Mouse (Mus musculus): ENCODE data around the gene Tmem235. TPM values are rescaled to one million over a fixed set of nuclear protein-coding genes. Genes with fewer than 3 reads are reported as not detected.
A peak's percentile ranks its signal among the peaks of the same experiment; 100 is the strongest.
"Not testable (repeated sequence)": the region's sequence is repeated elsewhere in the genome, so short reads cannot be mapped to it uniquely, and the experiment has no call there.

The Tmem235 gene
- not detected in 2 replicates for polyA plus RNA-seq (2014; fragmentation: Nextera tagmentation; extraction: Ambion mirVana)

- H3K27me3 ChIP-seq (ENCODE audit: control insufficient read depth, insufficient read depth, low read length), result peaks cover 19% of the 10 kb centered on the region
- H3K4me2 ChIP-seq (ENCODE audit: low read depth, low read length), result peak within 1 kb of the TSS; percentile 25; the same call in 1 of the 2 replicates
- WGBS, result 5% methylated on average over 23 of the region's 23 CpGs
- H3K4me3 ChIP-seq (ENCODE audit: low read depth, low read length), result no peak within 1 kb of the TSS; the same call in 1 of the 2 replicates
- DNase-seq (ENCODE audit: low spot score) (peak; percentile 10), ATAC-seq (replicated peaks; ENCODE audit: insufficient number of reproducible peaks, low FRiP score, low TSS enrichment, low read depth) (no peak)
- H3K9ac ChIP-seq (replicated peaks; ENCODE audit: low read length), result peak within 1 kb of the TSS; percentile 22; the same call in 1 of the 2 replicates
- H3K27ac ChIP-seq (replicated peaks; ENCODE audit: low read depth, low read length), result no peak within 1 kb of the TSS
- H3K9me3 ChIP-seq (replicated peaks; ENCODE audit: control insufficient read depth, low read length), result no peaks in the 10 kb centered on the region
- peaks cover 9% of the 10 kb centered on the region for H3K36me3 ChIP-seq (replicated peaks; ENCODE audit: control insufficient read depth, insufficient read depth, low read depth, low read length)
- peaks cover 3% of the 10 kb centered on the region; the same call in 1 of the 2 replicates for H3K4me1 ChIP-seq (ENCODE audit: control insufficient read depth, insufficient read depth, low read length)
These were observed at the start of gene Tmem235 for GRCm38 (mm10) chr11:117860601-117861000. Gene Tmem235 (plus strand): TSS chr11:117860752.

DNA sequence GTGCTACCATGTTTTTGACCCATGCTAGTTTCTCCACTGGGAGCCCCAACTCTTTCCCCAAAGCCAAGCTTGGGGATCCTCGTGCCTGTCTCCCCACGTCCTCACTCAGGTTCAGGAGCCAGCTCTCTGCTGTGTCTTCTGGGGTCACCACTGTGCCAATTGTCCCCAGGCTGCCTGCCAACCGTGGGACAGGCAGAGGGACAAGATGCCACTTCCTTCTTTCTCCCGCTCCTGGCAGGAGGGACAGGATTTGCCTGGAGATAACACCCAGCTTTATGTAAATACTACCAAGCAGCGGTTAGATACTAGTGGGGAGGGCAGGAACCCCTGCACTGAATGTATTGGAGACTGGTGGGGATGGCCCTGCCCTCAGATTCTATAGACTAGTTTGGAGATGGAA lies 46.7 kb upstream of the Tmem235 start:
- no peak for ATAC-seq (replicated peaks; ENCODE audit: insufficient number of reproducible peaks, low FRiP score, low TSS enrichment, low read depth)
- H3K4me1 ChIP-seq (ENCODE audit: control insufficient read depth, insufficient read depth, low read length), result no peaks in the 10 kb centered on the region; the same call in 1 of the 2 replicates
- H3K36me3 ChIP-seq (replicated peaks; ENCODE audit: control insufficient read depth, insufficient read depth, low read depth, low read length), result peaks cover 7% of the 10 kb centered on the region
- no peak overlapping the region for H3K27ac ChIP-seq (replicated peaks; ENCODE audit: low read depth, low read length)
- H3K27me3 ChIP-seq (ENCODE audit: control insufficient read depth, insufficient read depth, low read length), result no peaks in the 10 kb centered on the region
- no peak overlapping the region for H3K4me3 ChIP-seq (ENCODE audit: low read depth, low read length)
- H3K9ac ChIP-seq (replicated peaks; ENCODE audit: low read length), result no peak overlapping the region
- 84% methylated on average over 5 of the region's 5 CpGs for WGBS
- DNase-seq (ENCODE audit: low spot score), result no peak
- no peak overlapping the region for H3K4me2 ChIP-seq (ENCODE audit: low read depth, low read length)
- no peaks in the 10 kb centered on the region for H3K9me3 ChIP-seq (replicated peaks; ENCODE audit: control insufficient read depth, low read length)

DNA sequence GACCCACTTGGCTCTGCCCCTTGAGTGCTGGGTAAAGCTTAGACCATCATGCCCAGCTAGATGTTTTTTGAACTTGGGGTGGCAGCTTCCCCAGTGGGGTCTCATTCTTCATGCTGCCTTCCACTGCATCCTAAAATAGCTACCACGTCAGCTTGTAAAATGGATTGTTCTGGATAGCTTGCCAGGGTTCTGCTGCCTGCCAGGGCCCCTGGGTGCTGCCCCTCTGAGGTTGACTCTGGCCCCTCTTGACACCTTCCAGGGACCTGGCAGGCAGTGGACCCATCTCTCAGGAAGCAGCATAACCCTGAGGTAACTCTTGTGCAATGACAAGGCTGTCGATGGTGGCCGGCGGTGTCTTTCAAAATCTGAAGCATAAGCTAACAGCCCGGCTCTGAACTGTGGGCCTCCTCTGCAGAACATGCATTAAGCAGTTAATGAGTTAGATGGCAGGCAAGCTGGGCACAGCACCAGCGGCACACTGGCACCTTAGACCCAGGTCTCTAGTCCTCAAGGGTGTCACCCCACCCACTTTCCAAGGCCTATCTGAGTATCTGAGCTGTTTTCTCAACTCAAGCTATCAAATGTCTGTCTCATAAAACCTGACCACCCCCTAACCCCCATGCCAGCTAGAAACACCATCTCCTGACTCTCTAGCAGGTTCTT lies 45.7 kb upstream of the Tmem235 start:
- Histone ChIP-seq H3K4me3 (ENCODE audit: low read depth, low read length) (no peak overlapping the region), H3K9me3 (replicated peaks; ENCODE audit: control insufficient read depth, low read length) (no peaks in the 10 kb centered on the region), H3K36me3 (replicated peaks; ENCODE audit: control insufficient read depth, insufficient read depth, low read depth, low read length) (peaks cover 7% of the 10 kb centered on the region), H3K27ac (replicated peaks; ENCODE audit: low read depth, low read length) (no peak overlapping the region), H3K4me2 (ENCODE audit: low read depth, low read length) (no peak overlapping the region), H3K4me1 (ENCODE audit: control insufficient read depth, insufficient read depth, low read length) (no peaks in the 10 kb centered on the region; the same call in 1 of the 2 replicates), H3K9ac (replicated peaks; ENCODE audit: low read length) (no peak overlapping the region), H3K27me3 (ENCODE audit: control insufficient read depth, insufficient read depth, low read length) (no peaks in the 10 kb centered on the region)
- 96% methylated on average over 6 of the region's 6 CpGs for WGBS
- ATAC-seq (replicated peaks; ENCODE audit: insufficient number of reproducible peaks, low FRiP score, low TSS enrichment, low read depth) (no peak), DNase-seq (ENCODE audit: low spot score) (no peak)

DNA sequence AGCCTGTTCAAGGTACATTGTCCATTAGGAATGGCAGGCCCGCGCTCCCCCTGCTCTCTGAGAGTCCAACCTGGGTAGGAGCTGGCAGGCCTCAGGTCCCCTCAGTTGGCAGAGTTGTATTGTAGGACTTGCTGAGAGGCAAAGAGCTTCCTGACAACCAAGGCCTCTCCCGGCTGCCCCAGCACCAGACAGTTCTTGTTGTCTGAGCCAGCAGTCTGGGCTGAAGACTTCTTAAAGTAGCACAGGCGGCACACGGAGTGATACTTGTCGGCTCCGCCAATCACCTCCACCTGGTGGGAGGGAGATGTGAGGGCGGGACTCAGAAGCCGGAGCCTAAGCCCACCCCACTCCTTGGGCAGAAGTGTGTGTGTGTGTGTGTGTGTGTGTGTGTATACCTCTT lies 44.7 kb upstream of the Tmem235 start:
- not testable (repeated sequence) for ATAC-seq (replicated peaks; ENCODE audit: insufficient number of reproducible peaks, low FRiP score, low TSS enrichment, low read depth); H3K4me1 ChIP-seq (ENCODE audit: control insufficient read depth, insufficient read depth, low read length); H3K27me3 ChIP-seq (ENCODE audit: control insufficient read depth, insufficient read depth, low read length); H3K9me3 ChIP-seq (replicated peaks; ENCODE audit: control insufficient read depth, low read length); H3K4me3 ChIP-seq (ENCODE audit: low read depth, low read length); DNase-seq (ENCODE audit: low spot score); H3K9ac ChIP-seq (replicated peaks; ENCODE audit: low read length); H3K36me3 ChIP-seq (replicated peaks; ENCODE audit: control insufficient read depth, insufficient read depth, low read depth, low read length); H3K27ac ChIP-seq (replicated peaks; ENCODE audit: low read depth, low read length); H3K4me2 ChIP-seq (ENCODE audit: low read depth, low read length)
- WGBS, result 89% methylated on average over 9 of the region's 9 CpGs

GRCm38 (mm10) chr11:117816389-117816996 lies 44.1 kb upstream of the Tmem235 start:
- ATAC-seq (replicated peaks; ENCODE audit: insufficient number of reproducible peaks, low FRiP score, low TSS enrichment, low read depth) (no peak), DNase-seq (ENCODE audit: low spot score) (no peak)
- H3K36me3 ChIP-seq (replicated peaks; ENCODE audit: control insufficient read depth, insufficient read depth, low read depth, low read length), result peaks cover 7% of the 10 kb centered on the region

DNA sequence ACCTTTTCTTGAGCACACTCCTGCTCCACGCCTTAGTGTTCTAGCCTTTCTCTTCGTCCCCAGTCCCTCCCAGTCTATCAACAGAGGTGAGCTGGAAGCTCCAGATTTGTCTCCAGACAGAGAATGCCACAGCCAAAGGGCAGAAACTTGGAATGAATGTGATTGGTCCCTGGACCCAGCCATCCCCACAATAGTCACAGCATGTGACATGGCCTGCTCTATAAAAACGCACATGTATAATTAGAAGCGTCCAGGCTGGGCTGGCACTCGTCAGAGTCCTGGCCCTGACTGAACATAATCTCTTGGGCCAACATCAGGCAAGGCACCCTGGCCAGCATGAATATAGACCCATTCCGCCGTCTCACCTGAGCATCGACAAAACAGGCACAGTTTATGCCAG lies 41.5 kb upstream of the Tmem235 start:
- H3K9me3 ChIP-seq (replicated peaks; ENCODE audit: control insufficient read depth, low read length), result no peaks in the 10 kb centered on the region
- ATAC-seq (replicated peaks; ENCODE audit: insufficient number of reproducible peaks, low FRiP score, low TSS enrichment, low read depth) (no peak), DNase-seq (ENCODE audit: low spot score) (no peak)
- WGBS, result 82% methylated on average over 8 of the region's 8 CpGs
- no peaks in the 10 kb centered on the region; the same call in none of the 2 replicates for H3K36me3 ChIP-seq (replicated peaks; ENCODE audit: control insufficient read depth, insufficient read depth, low read depth, low read length)
- H3K4me2 ChIP-seq (ENCODE audit: low read depth, low read length), result no peak overlapping the region
- H3K27ac ChIP-seq (replicated peaks; ENCODE audit: low read depth, low read length), result no peak overlapping the region
- no peaks in the 10 kb centered on the region for H3K4me1 ChIP-seq (ENCODE audit: control insufficient read depth, insufficient read depth, low read length)
- no peak overlapping the region for H3K9ac ChIP-seq (replicated peaks; ENCODE audit: low read length)
- no peaks in the 10 kb centered on the region for H3K27me3 ChIP-seq (ENCODE audit: control insufficient read depth, insufficient read depth, low read length)
- H3K4me3 ChIP-seq (ENCODE audit: low read depth, low read length), result no peak overlapping the region

More at GRCm38 (mm10) chr11:117816389-117816996, 44.1 kb upstream of the Tmem235 start:
- no peak overlapping the region for H3K4me3 ChIP-seq (ENCODE audit: low read depth, low read length)
- H3K4me2 ChIP-seq (ENCODE audit: low read depth, low read length), result no peak overlapping the region
- WGBS, result 91% methylated on average over 13 of the region's 13 CpGs
- no peaks in the 10 kb centered on the region for H3K4me1 ChIP-seq (ENCODE audit: control insufficient read depth, insufficient read depth, low read length)
- no peaks in the 10 kb centered on the region for H3K9me3 ChIP-seq (replicated peaks; ENCODE audit: control insufficient read depth, low read length)
- H3K27ac ChIP-seq (replicated peaks; ENCODE audit: low read depth, low read length), result no peak overlapping the region
- no peak overlapping the region for H3K9ac ChIP-seq (replicated peaks; ENCODE audit: low read length)
- no peaks in the 10 kb centered on the region for H3K27me3 ChIP-seq (ENCODE audit: control insufficient read depth, insufficient read depth, low read length)

DNA sequence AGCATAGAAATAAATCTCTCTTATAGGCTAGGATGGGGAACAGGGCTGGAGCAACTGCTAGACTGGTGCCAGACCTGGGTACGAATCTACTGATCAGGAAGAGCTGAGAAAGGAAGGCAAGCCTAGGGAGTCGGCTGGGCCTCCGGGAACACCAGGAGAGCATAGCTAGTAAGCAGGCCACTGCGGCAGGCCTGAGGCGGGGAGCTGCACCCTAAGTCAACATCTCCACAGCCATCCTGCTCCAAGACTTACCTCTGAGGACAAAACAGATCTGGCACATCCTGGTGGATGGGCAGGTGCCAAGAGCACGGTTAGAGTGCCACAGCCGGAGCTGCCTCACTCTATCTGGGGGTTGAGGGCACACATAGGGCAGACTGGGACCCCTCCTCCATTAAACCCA lies 40.4 kb upstream of the Tmem235 start:
- no peak for ATAC-seq (replicated peaks; ENCODE audit: insufficient number of reproducible peaks, low FRiP score, low TSS enrichment, low read depth)
- WGBS, result 95% methylated on average over 7 of the region's 7 CpGs
- no peaks in the 10 kb centered on the region; the same call in 1 of the 2 replicates for H3K36me3 ChIP-seq (replicated peaks; ENCODE audit: control insufficient read depth, insufficient read depth, low read depth, low read length)
- no peak for DNase-seq (ENCODE audit: low spot score)
- no peaks in the 10 kb centered on the region; the same call in 1 of the 2 replicates for H3K4me1 ChIP-seq (ENCODE audit: control insufficient read depth, insufficient read depth, low read length)
- no peaks in the 10 kb centered on the region for H3K27me3 ChIP-seq (ENCODE audit: control insufficient read depth, insufficient read depth, low read length)
- H3K9ac ChIP-seq (replicated peaks; ENCODE audit: low read length), result no peak overlapping the region
- H3K9me3 ChIP-seq (replicated peaks; ENCODE audit: control insufficient read depth, low read length), result no peaks in the 10 kb centered on the region
- no peak overlapping the region for H3K4me3 ChIP-seq (ENCODE audit: low read depth, low read length)
- no peak overlapping the region for H3K27ac ChIP-seq (replicated peaks; ENCODE audit: low read depth, low read length)
- H3K4me2 ChIP-seq (ENCODE audit: low read depth, low read length), result no peak overlapping the region

- Histone ChIP-seq H3K9me3 (replicated peaks; ENCODE audit: control insufficient read depth, low read length) (no peaks in the 10 kb centered on the region), H3K27me3 (ENCODE audit: control insufficient read depth, insufficient read depth, low read length) (no peaks in the 10 kb centered on the region), H3K4me3 (ENCODE audit: low read depth, low read length) (no peak overlapping the region), H3K36me3 (replicated peaks; ENCODE audit: control insufficient read depth, insufficient read depth, low read depth, low read length) (no peaks in the 10 kb centered on the region; the same call in 1 of the 2 replicates), H3K9ac (replicated peaks; ENCODE audit: low read length) (no peak overlapping the region), H3K27ac (replicated peaks; ENCODE audit: low read depth, low read length) (no peak overlapping the region), H3K4me2 (ENCODE audit: low read depth, low read length) (no peak overlapping the region), H3K4me1 (ENCODE audit: control insufficient read depth, insufficient read depth, low read length) (peaks cover 3% of the 10 kb centered on the region)
- ATAC-seq (replicated peaks; ENCODE audit: insufficient number of reproducible peaks, low FRiP score, low TSS enrichment, low read depth), result no peak
- 83% methylated on average over 9 of the region's 9 CpGs for WGBS
- no peak for DNase-seq (ENCODE audit: low spot score)
These were observed 38.7 kb upstream of the Tmem235 start for GRCm38 (mm10) chr11:117821868-117822267.

All from embryonic facial prominence, embryonic 11.5 days (tissue).